Mouse (Mus musculus) hindbrain, postnatal 0 days (tissue): ENCODE measurements around the gene Pex7. TPM values are rescaled to one million over a fixed set of nuclear protein-coding genes. Genes with fewer than 3 reads are reported as not detected.

Experiments used
- ATAC-seq: fragments of 200-750 bp; cut with Nextera tagmentation; 2 replicates; pipeline ENCODE4 v1.8.0; 2017; ENCODE audit warnings: mild to moderate bottlenecking, moderate TSS enrichment, moderate library complexity
- DNase-seq: peaks from one replicate; pipeline ENCODE4 v3.0.0-alpha.2; 2015; ENCODE audit warnings: low spot score
- H3K27ac ChIP-seq: fragments of 300-500 bp; sonication (generic); 2 replicates; pipeline ENCODE4 v1.5.1; 2014; ENCODE audit warnings: mild to moderate bottlenecking
- H3K27me3 ChIP-seq: fragments of 300-500 bp; sonication (generic); 2 replicates; pipeline ENCODE4 v1.6.1; 2014; ENCODE audit warnings: low read length, mixed read lengths; ENCODE audit not compliant: insufficient read depth
- H3K36me3 ChIP-seq: fragments of 300-500 bp; sonication (generic); 2 replicates; pipeline ENCODE4 v1.6.1; 2014; ENCODE audit warnings: low read length, mixed read lengths; ENCODE audit not compliant: insufficient read depth
- H3K4me1 ChIP-seq: fragments of 300-500 bp; sonication (generic); 2 replicates; pipeline ENCODE4 v1.6.1; 2014; ENCODE audit warnings: antibody characterized with exemption, low read length, mixed read lengths; ENCODE audit not compliant: insufficient read depth
- H3K4me2 ChIP-seq: fragments of 300-500 bp; sonication (generic); 2 replicates; pipeline ENCODE4 v1.6.1; 2014; ENCODE audit warnings: low read depth, mild to moderate bottlenecking, low read length, moderate library complexity, mixed read lengths
- H3K4me3 ChIP-seq: fragments of 300-500 bp; sonication (generic); 2 replicates; pipeline ENCODE4 v1.5.1; 2014; ENCODE audit warnings: low read length
- H3K9ac ChIP-seq: fragments of 300-500 bp; sonication (generic); replicated peaks from 2 replicates; pipeline ENCODE4 v1.6.1; 2014; ENCODE audit warnings: mild to moderate bottlenecking, low read length, moderate library complexity, mixed read lengths
- H3K9me3 ChIP-seq: fragments of 300-500 bp; sonication (generic); 2 replicates; pipeline ENCODE4 v1.6.1; 2016; ENCODE audit warnings: low read length, mixed read lengths
- CTCF ChIP-seq: IDR thresholded peaks from 2 replicates; pipeline ENCODE4 v1.5.1; 2016; ENCODE audit warnings: antibody characterized with exemption, control low read depth, low read depth
- WGBS: fragments of 180-500 bp; shearing (Covaris S2); extraction: QIAGEN DNeasy Blood & Tissue Kit; methylation state at CpG from one replicate; pipeline ENCODE4 v1.1.7; 2014; 5-methylcytosine and 5-hydroxymethylcytosine counted together
- polyA plus RNA-seq: library from polyadenylated mRNA; unstranded; fragments of >200 nt; fragmentation: Nextera tagmentation; extraction: Ambion mirVana; gene quantifications from 2 replicates; pipeline ENCODE4 v1.2.1, GENCODE M21; 2015
- total RNA-seq: library from RNA; depleted of rRNA; stranded (reverse); fragments of >200 nt; gene quantifications from 2 replicates; pipeline ENCODE4 v1.2.3, GENCODE M21; 2014

Pex7 gene
- total and polyA plus RNA-seq, 2 experiments from 2014 or later: 30.6 to 39.7 TPM

GRCm38 (mm10) chr10:19947901-19948300 lies 40.4 kb upstream of the Pex7 start:
- Histone ChIP-seq H3K36me3 (no peaks in the 10 kb centered on the region), H3K27me3 (no peaks in the 10 kb centered on the region), H3K9me3 (no peaks in the 10 kb centered on the region), H3K4me1 (no peaks in the 10 kb centered on the region), H3K4me3 (no peak overlapping the region), H3K27ac (no peak overlapping the region), H3K9ac (no peak overlapping the region), H3K4me2 (no peak overlapping the region)
- ATAC-seq (no peak), DNase-seq (no peak)
- WGBS: 94% methylated on average over 5 of the region's 5 CpGs
- TF ChIP-seq CTCF: no peak

DNA sequence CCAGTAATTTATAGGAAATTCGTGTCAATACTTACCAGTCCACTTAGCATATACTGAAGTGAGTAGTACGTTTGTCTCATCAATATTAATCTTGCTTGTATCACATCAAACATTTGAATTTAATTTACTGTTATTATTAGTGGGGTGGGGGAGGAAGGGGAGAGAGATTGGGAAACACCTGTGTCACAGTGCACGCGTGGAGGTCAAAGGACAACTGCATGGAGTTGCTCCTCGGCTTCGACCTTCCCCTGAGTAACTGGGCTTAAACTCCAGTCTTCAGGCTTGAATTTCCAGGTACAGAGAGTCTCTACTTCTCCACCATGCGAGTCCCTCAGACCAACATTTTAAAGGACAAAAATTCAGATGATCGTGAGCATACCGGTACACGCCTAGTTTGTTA lies 40.0 kb upstream of the Pex7 start:
- TF ChIP-seq CTCF: no peak
- H3K27me3 ChIP-seq: no peaks in the 10 kb centered on the region
- H3K4me1 ChIP-seq: no peaks in the 10 kb centered on the region
- no peak overlapping the region for H3K4me2 ChIP-seq
- 95% methylated on average over 10 of the region's 10 CpGs for WGBS
- H3K4me3 ChIP-seq: no peak overlapping the region
- H3K9me3 ChIP-seq: no peaks in the 10 kb centered on the region
- no peak overlapping the region for H3K9ac ChIP-seq
- no peaks in the 10 kb centered on the region for H3K36me3 ChIP-seq
- DNase-seq: no peak
- no peak for ATAC-seq
- H3K27ac ChIP-seq: no peak overlapping the region

GRCm38 (mm10) chr10:19946644-19947043 lies 39.2 kb upstream of the Pex7 start:
- no peaks in the 10 kb centered on the region for H3K36me3 ChIP-seq
- no peak for TF ChIP-seq CTCF
- H3K27me3 ChIP-seq: no peaks in the 10 kb centered on the region
- ATAC-seq (no peak), DNase-seq (no peak)
- H3K4me3 ChIP-seq: no peak overlapping the region
- H3K4me1 ChIP-seq: no peaks in the 10 kb centered on the region
- no peak overlapping the region for H3K4me2 ChIP-seq
- 81% methylated on average over 6 of the region's 6 CpGs for WGBS
- no peak overlapping the region for H3K9ac ChIP-seq
- no peaks in the 10 kb centered on the region for H3K9me3 ChIP-seq
- no peak overlapping the region for H3K27ac ChIP-seq

DNA sequence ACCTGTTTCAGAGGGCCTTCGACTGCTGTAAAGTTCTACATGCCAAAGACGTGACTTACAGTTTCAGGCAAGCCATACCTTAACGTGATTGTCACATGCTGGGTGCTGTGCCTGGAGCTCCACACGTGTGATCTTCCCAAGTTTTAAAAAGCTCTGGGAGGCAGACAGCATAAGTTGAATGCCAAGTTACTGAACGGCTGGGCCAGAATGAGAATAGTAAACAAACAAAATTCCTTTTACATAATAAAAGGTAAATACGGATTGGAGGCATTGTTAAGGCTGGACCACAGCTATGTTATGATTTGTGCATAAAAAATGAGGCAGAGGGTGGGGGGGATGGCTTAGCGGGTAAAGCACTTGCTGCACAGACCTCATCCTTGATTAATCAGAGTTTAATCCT lies 38.2 kb upstream of the Pex7 start:
- TF ChIP-seq CTCF: no peak
- no peak overlapping the region for H3K4me2 ChIP-seq
- ATAC-seq (no peak), DNase-seq (no peak)
- 74% methylated on average over 7 of the region's 7 CpGs for WGBS
- no peaks in the 10 kb centered on the region for H3K9me3 ChIP-seq
- H3K27me3 ChIP-seq: no peaks in the 10 kb centered on the region
- no peaks in the 10 kb centered on the region for H3K36me3 ChIP-seq
- H3K9ac ChIP-seq: no peak overlapping the region
- H3K4me1 ChIP-seq: no peaks in the 10 kb centered on the region
- no peak overlapping the region for H3K4me3 ChIP-seq
- no peak overlapping the region for H3K27ac ChIP-seq

- Histone ChIP-seq H3K9ac (no peak overlapping the region), H3K4me2 (no peak overlapping the region), H3K27me3 (no peaks in the 10 kb centered on the region), H3K36me3 (no peaks in the 10 kb centered on the region), H3K4me3 (no peak overlapping the region), H3K9me3 (no peaks in the 10 kb centered on the region), H3K27ac (no peak overlapping the region), H3K4me1 (no peaks in the 10 kb centered on the region)
- WGBS: 90% methylated on average over 3 of the region's 3 CpGs
- ATAC-seq (no peak), DNase-seq (no peak)
- no peak for TF ChIP-seq CTCF
Observed at GRCm38 (mm10) chr10:19942621-19943020, 35.1 kb upstream of the Pex7 start.

DNA sequence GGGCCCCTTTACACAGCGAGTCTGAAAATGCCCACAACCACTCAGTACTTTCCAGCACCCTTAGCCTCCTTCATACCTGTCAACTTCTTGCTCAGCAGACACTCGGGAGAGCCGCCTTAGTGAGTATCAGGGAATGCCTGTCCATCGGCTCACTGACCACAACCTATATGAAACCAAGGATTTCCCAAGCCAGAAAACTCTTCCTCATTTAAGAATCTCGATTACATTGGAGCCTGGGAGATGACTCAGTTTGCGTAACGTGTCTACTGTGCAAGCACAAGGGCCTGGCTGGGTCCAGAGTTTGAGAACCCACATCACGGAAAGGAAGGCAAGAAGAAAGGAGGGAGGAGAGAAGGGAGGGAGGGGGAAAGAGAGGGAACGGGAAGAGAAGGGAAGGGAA lies 34.4 kb upstream of the Pex7 start:
- ATAC-seq (no peak), DNase-seq (no peak)
- no peak overlapping the region for H3K4me2 ChIP-seq
- no peak overlapping the region for H3K9ac ChIP-seq
- no peak overlapping the region for H3K4me3 ChIP-seq
- WGBS: 80% methylated on average over 9 of the region's 9 CpGs
- H3K27ac ChIP-seq: no peak overlapping the region
- H3K9me3 ChIP-seq: no peaks in the 10 kb centered on the region
- no peaks in the 10 kb centered on the region for H3K36me3 ChIP-seq
- H3K4me1 ChIP-seq: no peaks in the 10 kb centered on the region; the same call in 1 of the 2 replicates
- no peak for TF ChIP-seq CTCF
- no peaks in the 10 kb centered on the region for H3K27me3 ChIP-seq

DNA sequence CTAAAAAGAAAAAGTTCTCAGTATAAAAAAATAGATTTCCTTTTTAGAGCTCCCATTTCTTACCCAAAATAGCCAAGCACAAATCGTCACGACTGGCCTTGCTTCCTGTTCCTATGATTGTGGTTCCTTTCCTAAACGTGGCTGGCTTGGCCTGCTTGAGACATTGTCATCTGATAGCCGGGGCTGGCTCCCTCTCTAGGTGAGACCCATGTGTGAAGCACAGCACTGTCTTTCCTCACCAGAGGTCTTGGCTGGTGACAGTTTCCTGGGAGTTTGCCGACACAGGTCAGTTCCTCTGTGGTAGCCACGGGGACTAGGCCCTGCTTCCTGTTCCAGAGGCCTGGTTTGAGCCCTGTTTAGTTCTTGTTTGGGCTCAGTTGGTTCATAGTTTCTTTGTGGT lies 33.6 kb upstream of the Pex7 start:
- Histone ChIP-seq H3K27me3 (no peaks in the 10 kb centered on the region), H3K9me3 (no peaks in the 10 kb centered on the region), H3K36me3 (no peaks in the 10 kb centered on the region), H3K4me3 (no peak overlapping the region), H3K4me1 (no peaks in the 10 kb centered on the region; the same call in 1 of the 2 replicates), H3K27ac (no peak overlapping the region), H3K4me2 (no peak overlapping the region), H3K9ac (no peak overlapping the region)
- TF ChIP-seq CTCF: no peak
- 67% methylated on average over 6 of the region's 6 CpGs for WGBS
- DNase-seq (no peak), ATAC-seq (no peak)
